Mouse (Mus musculus) C2C12 (cell line): ENCODE data around the gene Flt3. TPM values are rescaled to one million over a fixed set of nuclear protein-coding genes. Genes with fewer than 3 reads are reported as not detected.

ENCODE experiments used
- H3K27me3 ChIP-seq: one replicate; pipeline ENCODE4 v1.6.1; 2011; ENCODE audit not compliant: control insufficient read depth, insufficient read depth, insufficient read length
- H3K36me3 ChIP-seq: one replicate; pipeline ENCODE4 v1.6.1; 2011; ENCODE audit not compliant: control insufficient read depth, insufficient read depth
- H3K4me3 ChIP-seq: one replicate; pipeline ENCODE4 v1.5.1; 2011; ENCODE audit warnings: mild to moderate bottlenecking, control low read depth; ENCODE audit not compliant: poor library complexity, insufficient read depth, severe bottlenecking
- H3K79me2 ChIP-seq: one replicate; pipeline ENCODE4 v1.6.1; 2011; ENCODE audit not compliant: control insufficient read depth, insufficient read depth
- H3K79me3 ChIP-seq: one replicate; pipeline ENCODE4 v1.6.1; 2011; ENCODE audit warnings: low read depth, control low read depth
- H3ac ChIP-seq: one replicate; pipeline ENCODE3; 2011; ENCODE audit warnings: low read depth; ENCODE audit not compliant: control insufficient read depth, insufficient read length
- CEBPB ChIP-seq: IDR thresholded peaks from one replicate; pipeline ENCODE4 v1.6.1; 2011; ENCODE audit warnings: low read depth, mild to moderate bottlenecking, control low read depth, moderate library complexity
- CTCF ChIP-seq: IDR thresholded peaks from one replicate; pipeline ENCODE4 v1.5.1; 2011; ENCODE audit not compliant: control insufficient read depth, insufficient read depth, insufficient read length
- FOSL1 ChIP-seq: IDR thresholded peaks from one replicate; pipeline ENCODE4 v1.8.0; 2011; ENCODE audit warnings: mild to moderate bottlenecking, low read length; ENCODE audit not compliant: poor library complexity, insufficient read depth, severe bottlenecking
- MAX ChIP-seq: IDR thresholded peaks from one replicate; pipeline ENCODE4 v1.6.1; 2011; ENCODE audit warnings: mild to moderate bottlenecking, control low read depth
- MYOD1 ChIP-seq: IDR thresholded peaks from one replicate; pipeline ENCODE4 v1.6.1; 2011; ENCODE audit warnings: low read depth; ENCODE audit not compliant: control insufficient read depth, insufficient read length
- MYOG ChIP-seq: IDR thresholded peaks from one replicate; pipeline ENCODE4 v1.6.1; 2011; ENCODE audit not compliant: control insufficient read depth, insufficient read length; ENCODE audit errors: extremely low read depth
- USF1 ChIP-seq: IDR thresholded peaks from one replicate; pipeline ENCODE4 v1.6.1; 2011; ENCODE audit warnings: low read depth, mild to moderate bottlenecking, control low read depth, moderate library complexity
- polyA plus RNA-seq: library from polyadenylated mRNA; unstranded; fragments of >200 nt; fragmentation: generic; extraction: Trizol; gene quantifications from one replicate; pipeline ENCODE4 v1.2.1, GENCODE M21; 2012; ENCODE audit warnings: missing spikeins

Flt3 gene
- polyA plus RNA-seq, 1 experiment, result 0.01 TPM

DNA sequence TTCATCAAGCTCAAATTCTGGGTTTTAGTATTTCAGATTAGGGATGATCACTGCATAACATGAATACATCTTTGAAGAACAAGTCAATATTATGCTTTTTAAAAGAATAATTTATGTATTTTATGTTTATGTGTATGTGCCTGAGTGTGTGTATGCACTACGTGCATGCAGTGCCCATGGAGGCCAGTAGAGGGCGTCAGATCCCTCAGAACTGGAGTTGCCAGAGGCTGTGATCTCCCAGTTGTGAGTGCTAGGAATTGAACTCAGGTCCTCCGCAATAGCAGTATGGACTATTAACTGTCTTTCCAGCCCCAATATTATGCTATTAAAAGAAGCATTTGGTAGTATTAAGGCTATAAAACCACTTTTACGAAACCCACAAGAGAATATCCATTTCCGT lies 72.7 kb downstream of the Flt3 start:
- H3K4me3 ChIP-seq, result no peak overlapping the region
- TF ChIP-seq CEBPB (no peak), MAX (no peak), CTCF (no peak), MYOD1 (no peak), USF1 (no peak), FOSL1 (no peak), MYOG (no peak)
- no peaks in the 10 kb centered on the region for H3K79me3 ChIP-seq
- H3K79me2 ChIP-seq, result no peaks in the 10 kb centered on the region
- H3K36me3 ChIP-seq, result no peaks in the 10 kb centered on the region
- no peak overlapping the region for H3ac ChIP-seq
- peaks cover 10% of the 10 kb centered on the region for H3K27me3 ChIP-seq

DNA sequence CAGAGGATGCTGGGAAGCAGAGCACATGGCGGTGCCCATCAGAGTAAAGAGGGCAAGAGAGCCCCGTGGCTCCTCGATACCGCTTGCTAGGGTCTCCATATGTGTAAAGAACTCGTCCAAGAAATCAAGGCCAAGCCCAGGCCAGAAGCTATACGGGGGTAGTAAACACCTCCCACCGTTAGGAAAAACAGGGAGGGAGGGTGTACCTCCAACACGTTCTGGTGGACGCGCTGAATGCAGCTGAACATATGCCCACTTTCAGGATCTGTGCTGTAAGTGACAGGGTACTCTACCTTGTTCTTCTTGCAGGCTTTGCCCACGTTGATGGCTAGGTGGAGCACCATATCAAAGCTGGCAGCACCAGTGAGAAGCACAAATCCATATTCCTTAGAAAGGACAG lies 74.4 kb downstream of the Flt3 start:
- peaks cover 24% of the 10 kb centered on the region for H3K27me3 ChIP-seq
- H3ac ChIP-seq, result no peak overlapping the region
- no peaks in the 10 kb centered on the region for H3K36me3 ChIP-seq
- H3K4me3 ChIP-seq, result no peak overlapping the region
- no peaks in the 10 kb centered on the region for H3K79me2 ChIP-seq
- H3K79me3 ChIP-seq, result no peaks in the 10 kb centered on the region
- TF ChIP-seq CEBPB (no peak), MYOG (no peak), CTCF (no peak), MAX (no peak), MYOD1 (no peak), USF1 (no peak)

DNA sequence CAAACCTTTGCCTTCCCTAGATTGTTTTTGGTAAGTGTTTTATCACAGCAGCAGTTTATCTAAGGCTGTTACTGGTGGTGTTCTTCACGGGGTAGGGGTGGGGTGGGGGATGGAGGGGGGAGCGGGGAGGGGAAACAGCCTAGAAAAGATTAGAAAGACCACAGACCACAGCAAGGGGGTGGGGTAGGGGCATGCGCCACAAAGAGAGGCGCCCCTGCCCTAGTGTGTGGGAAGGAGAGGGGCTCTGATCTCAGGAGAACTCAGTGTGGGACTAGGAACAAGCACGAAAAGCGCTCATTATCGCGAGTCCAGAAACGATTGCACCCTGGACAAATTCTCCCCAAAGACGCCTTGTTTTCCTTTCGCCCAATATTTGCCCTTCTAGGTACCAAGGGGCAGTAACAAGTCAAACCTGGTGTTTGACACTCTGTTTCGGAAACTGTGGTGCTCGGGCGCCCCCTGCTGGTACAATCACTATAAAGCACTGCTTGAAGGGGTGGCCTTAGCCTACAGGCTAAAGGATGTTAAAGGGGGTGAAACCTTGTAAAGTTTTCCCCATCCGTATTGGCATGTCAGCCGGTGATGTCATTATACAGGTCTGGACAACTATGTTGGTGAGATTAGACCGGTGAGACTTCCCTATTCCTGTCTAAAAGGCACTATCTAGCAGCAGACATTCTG lies 76.9 kb downstream of the Flt3 start:
- Histone ChIP-seq H3K4me3 (no peak overlapping the region), H3K36me3 (no peaks in the 10 kb centered on the region), H3K27me3 (peaks cover 31% of the 10 kb centered on the region), H3K79me3 (no peaks in the 10 kb centered on the region), H3ac (no peak overlapping the region), H3K79me2 (no peaks in the 10 kb centered on the region)
- TF ChIP-seq FOSL1 (no peak), CTCF (peak; percentile 53)

DNA sequence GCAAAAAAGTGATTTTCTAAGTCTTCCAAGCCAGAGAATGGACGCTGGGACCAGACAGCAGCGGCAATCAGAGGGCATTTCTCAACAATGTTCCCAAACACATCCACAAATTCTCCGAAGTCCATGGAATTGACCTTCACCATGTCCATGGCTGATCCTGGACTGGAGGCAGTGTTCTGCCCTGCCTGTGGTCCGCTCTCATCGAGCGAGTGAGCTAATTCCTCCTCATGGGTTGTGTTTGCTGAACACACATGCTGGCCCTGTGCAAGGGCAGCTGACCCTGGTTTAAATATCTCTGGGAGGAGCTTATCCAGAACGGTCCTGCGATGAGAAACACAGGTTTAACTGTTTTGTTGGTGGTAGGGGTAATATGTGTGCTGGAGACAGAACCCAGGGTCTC lies 78.1 kb downstream of the Flt3 start, which contains the start of gene Urad:
Urad (minus strand) TSS at position 258 of the 400 bp plus-strand sequence.
- TF ChIP-seq MYOD1 (no peak), FOSL1 (no peak), MYOG (no peak), USF1 (no peak), MAX (no peak), CEBPB (no peak), CTCF (no peak)
- Histone ChIP-seq H3K79me2 (no peaks in the 10 kb centered on the region), H3K27me3 (peaks cover 27% of the 10 kb centered on the region), H3ac (no peak within 1 kb of the TSS), H3K36me3 (no peaks in the 10 kb centered on the region), H3K79me3 (no peaks in the 10 kb centered on the region), H3K4me3 (no peak within 1 kb of the TSS)

DNA sequence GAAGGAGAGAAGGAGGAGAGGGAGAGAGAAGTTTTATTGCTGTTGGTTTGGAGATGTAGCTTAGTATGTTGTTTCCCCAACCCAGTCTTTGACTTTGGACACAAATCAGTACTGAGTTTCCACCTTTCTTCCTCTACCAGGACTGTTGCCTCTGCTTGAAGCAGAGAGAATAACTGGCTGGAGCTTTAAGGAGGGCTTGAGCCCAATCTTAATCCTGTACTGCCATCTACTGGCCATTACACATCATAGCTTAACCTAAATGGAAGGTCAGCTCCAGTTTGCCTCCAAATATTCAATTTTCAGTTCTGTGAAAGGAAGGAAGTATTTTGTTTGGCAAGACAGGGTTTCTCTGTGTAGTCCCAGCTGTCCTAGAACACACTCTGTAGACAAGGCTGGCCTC lies 80.6 kb downstream of the Flt3 start:
- no peaks in the 10 kb centered on the region for H3K36me3 ChIP-seq
- H3ac ChIP-seq, result no peak overlapping the region
- H3K79me3 ChIP-seq, result no peaks in the 10 kb centered on the region
- no peaks in the 10 kb centered on the region for H3K79me2 ChIP-seq
- H3K27me3 ChIP-seq, result peaks cover 22% of the 10 kb centered on the region
- no peak for TF ChIP-seq FOSL1
- no peak for TF ChIP-seq CTCF
- no peak for TF ChIP-seq USF1
- no peak for TF ChIP-seq MYOD1
- no peak for TF ChIP-seq MAX
- no peak for TF ChIP-seq CEBPB
- TF ChIP-seq MYOG, result no peak
- H3K4me3 ChIP-seq, result no peak overlapping the region

DNA sequence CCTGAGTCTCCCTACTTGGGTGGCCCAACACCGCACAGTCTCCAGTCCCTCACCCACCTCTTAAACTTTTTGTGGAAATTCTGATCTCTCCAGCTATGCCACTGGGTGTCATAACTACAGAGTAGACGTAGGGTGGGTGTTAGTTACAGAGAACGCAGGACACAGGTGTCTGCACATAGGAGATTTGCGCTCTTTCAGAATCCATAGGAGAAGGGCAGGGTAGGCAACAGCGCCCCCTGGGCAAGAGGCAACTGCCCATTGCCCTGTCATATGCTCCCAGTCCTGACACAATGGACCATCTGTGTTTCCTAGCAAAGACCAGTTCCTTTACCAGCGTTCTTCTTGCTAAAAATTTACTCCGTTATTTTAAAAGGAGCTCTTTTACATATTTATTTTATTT lies 82.3 kb downstream of the Flt3 start:
- no peaks in the 10 kb centered on the region for H3K36me3 ChIP-seq
- H3ac ChIP-seq, result no peak overlapping the region
- H3K4me3 ChIP-seq, result no peak overlapping the region
- peaks cover 30% of the 10 kb centered on the region for H3K27me3 ChIP-seq
- H3K79me2 ChIP-seq, result no peaks in the 10 kb centered on the region
- TF ChIP-seq CTCF, result peak; percentile 50
- TF ChIP-seq USF1, result no peak
- H3K79me3 ChIP-seq, result no peaks in the 10 kb centered on the region
